Mouse (Mus musculus) midbrain, embryonic 11.5 days (tissue): Measurements from ENCODE around the gene Fkbp2. TPM values are rescaled to one million over a fixed set of nuclear protein-coding genes. Genes with fewer than 3 reads are reported as not detected.

Experiments used
- ATAC-seq: fragments of 200-750 bp; cut with Nextera tagmentation; 2 replicates; pipeline ENCODE4 v1.8.0; 2017; ENCODE audit warnings: moderate TSS enrichment, moderate library complexity; ENCODE audit not compliant: low FRiP score
- DNase-seq: peaks from one replicate; pipeline ENCODE4 v3.0.0; 2015; ENCODE audit warnings: low spot score; ENCODE audit errors: missing footprints
- H3K27ac ChIP-seq: fragments of 300-500 bp; sonication (generic); 2 replicates; pipeline ENCODE4 v1.5.1; 2014; ENCODE audit warnings: low read depth, low read length
- H3K27me3 ChIP-seq: fragments of 300-500 bp; sonication (generic); 2 replicates; pipeline ENCODE4 v1.6.1; 2014; ENCODE audit warnings: mild to moderate bottlenecking, low read length, moderate library complexity, mixed read lengths; ENCODE audit not compliant: control insufficient read depth, insufficient read depth
- H3K36me3 ChIP-seq: fragments of 300-500 bp; sonication (generic); 2 replicates; pipeline ENCODE4 v1.6.1; 2014; ENCODE audit warnings: mild to moderate bottlenecking, low read length, moderate library complexity, mixed read lengths; ENCODE audit not compliant: control insufficient read depth, insufficient read depth
- H3K4me1 ChIP-seq: fragments of 300-500 bp; sonication (generic); 2 replicates; pipeline ENCODE4 v1.6.1; 2014; ENCODE audit warnings: low read length; ENCODE audit not compliant: control insufficient read depth, insufficient read depth
- H3K4me2 ChIP-seq: fragments of 300-500 bp; sonication (generic); 2 replicates; pipeline ENCODE4 v1.6.1; 2014; ENCODE audit warnings: mild to moderate bottlenecking, moderate library complexity
- H3K4me3 ChIP-seq: fragments of 300-500 bp; sonication (generic); 2 replicates; pipeline ENCODE4 v1.5.1; 2014; ENCODE audit warnings: low read depth, low read length
- H3K9ac ChIP-seq: fragments of 300-500 bp; sonication (generic); 2 replicates; pipeline ENCODE4 v1.6.1; 2014; ENCODE audit warnings: low read length
- H3K9me3 ChIP-seq: fragments of 300-500 bp; sonication (generic); 2 replicates; pipeline ENCODE4 v1.6.1; 2016; ENCODE audit warnings: low read length; ENCODE audit not compliant: control insufficient read depth
- WGBS: fragments of 180-500 bp; shearing (Covaris S2); extraction: QIAGEN DNeasy Blood & Tissue Kit; methylation state at CpG from one replicate; pipeline ENCODE4 v1.1.7; 2014; 5-methylcytosine and 5-hydroxymethylcytosine counted together
- polyA plus RNA-seq: library from polyadenylated mRNA; unstranded; fragments of >200 nt; fragmentation: Nextera tagmentation; extraction: Ambion mirVana; gene quantifications from 2 replicates; pipeline ENCODE4 v1.2.1, GENCODE M21; 2014

Gene Fkbp2
- polyA plus RNA-seq, 1 experiment from 2014 or later: 81.3 TPM

- Histone ChIP-seq H3K4me2 (no peak overlapping the region), H3K36me3 (peaks cover 2% of the 10 kb centered on the region; the same call in 1 of the 2 replicates), H3K4me3 (no peak overlapping the region), H3K27me3 (no peaks in the 10 kb centered on the region), H3K27ac (no peak overlapping the region), H3K9me3 (no peaks in the 10 kb centered on the region), H3K4me1 (peaks cover 20% of the 10 kb centered on the region), H3K9ac (no peak overlapping the region)
- DNase-seq: no peak
- no peak for ATAC-seq
- 86% methylated on average over 19 of the region's 19 CpGs for WGBS
Observed at GRCm38 (mm10) chr19:6985300-6985699, 5.0 kb upstream of the Fkbp2 start.

- ATAC-seq (no peak), DNase-seq (no peak)
- Histone ChIP-seq H3K4me3 (no peak overlapping the region), H3K36me3 (peaks cover 2% of the 10 kb centered on the region; the same call in 1 of the 2 replicates), H3K9me3 (no peaks in the 10 kb centered on the region), H3K27me3 (no peaks in the 10 kb centered on the region), H3K9ac (no peak overlapping the region), H3K4me2 (no peak overlapping the region), H3K27ac (no peak overlapping the region), H3K4me1 (peaks cover 27% of the 10 kb centered on the region)
- 73% methylated on average over 5 of the region's 5 CpGs for WGBS
Observed at GRCm38 (mm10) chr19:6983621-6984020, 3.3 kb upstream of the Fkbp2 start.

DNA sequence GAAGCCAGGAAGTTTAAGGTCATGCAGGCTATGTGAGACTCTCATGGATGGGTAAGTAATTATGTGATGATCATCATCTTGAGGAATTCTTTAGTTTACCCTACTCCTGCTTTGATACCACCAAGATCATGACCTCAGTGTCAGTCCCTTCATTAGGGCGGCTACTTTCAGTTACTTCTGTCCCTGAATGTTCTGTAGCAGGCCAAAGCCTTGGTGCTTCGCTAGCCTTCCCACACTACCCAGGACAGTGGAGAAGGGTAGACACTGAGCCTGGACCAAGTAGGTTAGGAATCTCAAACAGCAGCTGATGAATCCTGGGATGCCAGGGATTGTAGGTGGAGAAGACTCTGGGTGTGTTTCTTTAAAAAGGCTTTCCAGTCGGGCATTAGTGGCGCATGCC lies 1.2 kb upstream of the Fkbp2 start:
- H3K4me1 ChIP-seq: peaks cover 35% of the 10 kb centered on the region
- no peak overlapping the region for H3K27ac ChIP-seq
- ATAC-seq (no peak), DNase-seq (no peak)
- H3K4me2 ChIP-seq: no peak overlapping the region
- H3K27me3 ChIP-seq: no peaks in the 10 kb centered on the region
- H3K9me3 ChIP-seq: no peaks in the 10 kb centered on the region
- 90% methylated on average over 4 of the region's 4 CpGs for WGBS
- H3K36me3 ChIP-seq: peaks cover 14% of the 10 kb centered on the region
- no peak overlapping the region for H3K4me3 ChIP-seq
- H3K9ac ChIP-seq: no peak overlapping the region

DNA sequence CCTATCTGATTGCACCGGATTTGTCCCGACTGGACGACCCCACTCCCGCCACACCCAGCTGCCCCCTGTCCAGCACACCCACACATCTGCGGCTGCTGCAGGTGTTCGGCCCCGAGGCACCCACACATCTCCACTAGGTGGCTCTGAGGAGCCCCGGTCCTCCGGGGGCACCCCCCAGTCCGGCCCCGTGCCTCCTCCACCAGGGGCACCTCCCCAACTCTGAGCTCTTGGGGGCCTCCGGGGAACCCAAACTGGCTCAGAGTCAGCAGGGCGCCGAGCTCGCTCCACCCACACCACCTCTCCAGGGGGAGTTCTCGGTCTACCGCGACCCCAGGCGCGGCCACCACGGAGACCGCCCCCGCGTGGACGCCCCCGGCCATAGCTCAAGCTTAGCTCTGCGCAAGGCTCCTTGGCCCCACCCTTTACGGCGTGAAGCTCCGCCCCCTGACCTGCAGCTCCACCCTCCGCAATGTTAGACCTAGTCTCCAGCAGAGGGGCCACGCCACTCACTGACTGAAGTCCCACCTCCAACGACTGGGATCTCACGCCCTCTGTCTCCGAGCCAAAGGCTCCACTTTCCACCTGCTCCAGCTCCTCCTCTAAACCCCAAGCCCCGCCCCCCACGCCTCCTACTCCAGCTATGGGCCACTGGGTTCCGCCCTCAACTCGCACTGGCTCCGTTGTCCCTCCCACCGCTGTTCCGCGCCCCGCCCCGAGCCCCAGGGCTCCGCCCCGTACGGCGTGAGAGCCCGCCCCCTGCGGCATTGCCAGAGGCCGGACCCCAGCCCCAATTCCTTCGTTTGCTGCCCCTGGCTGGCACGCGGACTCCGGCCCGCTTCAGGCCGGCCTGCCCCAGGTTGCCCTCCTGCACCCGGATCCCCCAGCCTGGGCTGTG lies 568 bp downstream of the Fkbp2 start:
- ATAC-seq (peak; percentile 89), DNase-seq (peak; percentile 100)
- Histone ChIP-seq H3K4me3 (peak overlapping the region; percentile 57), H3K4me2 (peak overlapping the region; percentile 71), H3K36me3 (peaks cover 14% of the 10 kb centered on the region), H3K9ac (peak overlapping the region; percentile 76), H3K27ac (peak overlapping the region; percentile 85), H3K27me3 (no peaks in the 10 kb centered on the region), H3K4me1 (peaks cover 38% of the 10 kb centered on the region), H3K9me3 (no peaks in the 10 kb centered on the region)
- WGBS: under 1% methylated on average over 59 of the region's 59 CpGs

DNA sequence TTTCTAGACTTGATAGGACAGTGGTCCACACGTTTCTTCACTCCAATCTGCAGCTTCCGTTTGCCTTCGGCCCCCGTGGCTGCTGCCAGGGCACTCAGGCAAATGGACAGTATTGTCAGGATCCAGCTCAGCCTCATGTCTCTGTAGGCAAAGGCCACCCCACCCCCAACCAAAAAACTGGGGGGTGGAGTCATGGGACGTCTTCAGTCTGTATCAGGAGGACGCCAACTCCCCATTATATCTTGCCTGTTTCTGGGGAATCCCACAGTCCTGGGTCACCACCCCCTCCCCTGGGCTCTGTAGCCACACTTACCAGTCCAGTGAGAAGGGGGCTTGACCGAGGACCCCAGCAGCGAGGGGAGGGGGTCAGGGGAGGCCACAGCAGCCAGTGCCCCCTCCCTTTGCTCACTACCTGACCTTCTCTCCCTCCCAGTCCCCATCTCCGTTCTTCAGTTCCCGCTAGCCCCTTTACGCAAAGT lies 1.3 kb downstream of the Fkbp2 start:
- Histone ChIP-seq H3K4me2 (peak overlapping the region; percentile 71), H3K9ac (peak overlapping the region; percentile 76), H3K4me1 (peaks cover 39% of the 10 kb centered on the region), H3K27ac (peak overlapping the region; percentile 64), H3K9me3 (no peaks in the 10 kb centered on the region), H3K36me3 (peaks cover 14% of the 10 kb centered on the region), H3K4me3 (peak overlapping the region; percentile 57), H3K27me3 (no peaks in the 10 kb centered on the region)
- 0 out of 2 replicates have a peak, but pooled peaks have one; percentile 0 for ATAC-seq
- DNase-seq: no peak
- WGBS: 13% methylated on average over 11 of the region's 11 CpGs

GRCm38 (mm10) chr19:6978639-6978974 lies 1.7 kb downstream of the Fkbp2 start:
- H3K4me2 ChIP-seq: peak overlapping the region; percentile 71
- H3K4me3 ChIP-seq: peak overlapping the region; percentile 57
- ATAC-seq (no peak), DNase-seq (no peak)
- no peaks in the 10 kb centered on the region for H3K27me3 ChIP-seq
- H3K4me1 ChIP-seq: peaks cover 43% of the 10 kb centered on the region
- peaks cover 14% of the 10 kb centered on the region for H3K36me3 ChIP-seq
- no peaks in the 10 kb centered on the region for H3K9me3 ChIP-seq
- 52% methylated on average over 3 of the region's 3 CpGs for WGBS
- H3K9ac ChIP-seq: peak overlapping the region; percentile 76
- H3K27ac ChIP-seq: peak overlapping the region; percentile 64; the same call in 1 of the 2 replicates

GRCm38 (mm10) chr19:6977759-6978638 lies 2.3 kb downstream of the Fkbp2 start:
- ATAC-seq: no peak
- peak overlapping the region; percentile 71; the same call in 1 of the 2 replicates for H3K4me2 ChIP-seq
- peaks cover 43% of the 10 kb centered on the region for H3K4me1 ChIP-seq
- H3K27me3 ChIP-seq: no peaks in the 10 kb centered on the region
- H3K9ac ChIP-seq: peak overlapping the region; percentile 76
- H3K4me3 ChIP-seq: peak overlapping the region; percentile 57; the same call in 1 of the 2 replicates
- peak overlapping the region; percentile 64; the same call in 1 of the 2 replicates for H3K27ac ChIP-seq
- peak; percentile 88 for DNase-seq
- no peaks in the 10 kb centered on the region for H3K9me3 ChIP-seq
- WGBS: 84% methylated on average over 13 of the region's 13 CpGs
- H3K36me3 ChIP-seq: peaks cover 14% of the 10 kb centered on the region

DNA sequence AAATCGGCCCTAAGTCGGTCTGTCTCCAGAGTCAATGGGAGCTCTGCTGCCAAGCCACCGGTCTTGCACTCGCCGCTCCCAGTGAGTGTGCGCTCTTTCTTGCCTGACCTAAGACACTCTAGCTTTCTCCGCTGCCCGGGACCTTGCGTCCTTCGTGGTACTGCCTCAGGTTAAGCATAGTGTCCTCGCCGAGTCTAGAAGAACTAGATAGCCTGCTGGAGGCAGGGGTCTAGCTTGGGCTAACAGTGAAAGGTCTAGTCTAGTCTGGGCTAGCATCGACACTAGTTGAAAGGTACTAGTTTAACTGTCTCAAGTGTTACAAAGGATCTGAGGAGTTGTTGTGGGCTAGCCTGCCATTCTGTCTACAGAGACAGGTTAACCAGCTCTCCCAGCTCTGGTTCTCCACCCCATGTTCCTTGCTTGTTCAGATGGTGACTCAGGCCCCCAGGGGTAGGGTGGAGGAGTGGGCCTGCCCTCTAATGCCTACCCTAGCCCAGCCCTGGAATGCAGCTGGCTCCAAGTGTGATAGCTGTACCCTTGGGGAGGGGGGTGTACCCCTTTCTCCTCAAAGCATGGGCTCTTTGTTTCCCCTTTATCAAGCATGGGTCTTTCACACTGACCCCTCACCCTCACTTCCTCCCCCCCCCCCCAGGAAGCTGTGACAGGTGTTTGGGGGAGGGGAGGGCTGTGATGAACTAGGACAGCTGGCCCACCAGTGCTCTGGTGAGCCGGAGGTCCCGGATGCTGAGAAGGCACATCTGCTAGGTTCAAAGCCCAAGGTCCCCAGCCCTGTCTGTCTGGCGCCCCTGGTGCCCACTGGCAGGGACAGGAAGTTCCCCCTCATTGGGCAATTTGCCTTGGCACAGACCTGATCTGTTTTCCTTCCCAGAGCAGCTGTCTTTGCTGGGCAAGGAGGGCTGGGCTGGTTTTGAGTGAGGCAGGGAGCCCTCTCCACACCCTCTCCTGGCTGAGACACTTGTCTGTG lies 4.5 kb downstream of the Fkbp2 start, which contains the start of gene Plcb3:
Plcb3 (minus strand) TSS at position 934 of the 985 bp plus-strand sequence.
- H3K36me3 ChIP-seq: peaks cover 12% of the 10 kb centered on the region

More for the DNA sequence above, 4.5 kb downstream of the Fkbp2 start, which contains the start of gene Plcb3:
- peak within 1 kb of the TSS; percentile 95 for H3K4me2 ChIP-seq
- no peaks in the 10 kb centered on the region; the same call in 1 of the 2 replicates for H3K27me3 ChIP-seq
- peak within 1 kb of the TSS; percentile 89 for H3K27ac ChIP-seq
- peaks cover 40% of the 10 kb centered on the region for H3K4me1 ChIP-seq
- ATAC-seq (no peak), DNase-seq (peak; percentile 96)
- peak within 1 kb of the TSS; percentile 83 for H3K4me3 ChIP-seq
- under 1% methylated on average over 16 of the region's 16 CpGs for WGBS
- no peaks in the 10 kb centered on the region for H3K9me3 ChIP-seq
- H3K9ac ChIP-seq: peak within 1 kb of the TSS; percentile 94
